Mouse (Mus musculus) thymus, adult 2 months (tissue): ENCODE measurements around the gene Gm12800. TPM values are rescaled to one million over a fixed set of nuclear protein-coding genes. Genes with fewer than 3 reads are reported as not detected.
"Not testable (repeated sequence)": the region's sequence is repeated elsewhere in the genome, so short reads cannot be mapped to it uniquely, and the experiment has no call there.

Experiments used
- DNase-seq: peaks from one replicate; pipeline ENCODE4 v3.0.0; 2021
- H3K27ac ChIP-seq: fragments of 200-500 bp; 2 replicates; pipeline ENCODE4 v1.5.1; 2012; ENCODE audit warnings: low read length, control low read depth; ENCODE audit not compliant: control insufficient read depth, insufficient read depth
- H3K27me3 ChIP-seq: fragments of 200-500 bp; 2 replicates; pipeline ENCODE4 v1.6.1; 2012; ENCODE audit warnings: mild to moderate bottlenecking, low read length, moderate library complexity, mixed read lengths; ENCODE audit not compliant: control insufficient read depth, insufficient read depth
- H3K36me3 ChIP-seq: fragments of 200-500 bp; 2 replicates; pipeline ENCODE4 v1.6.1; 2012; ENCODE audit warnings: mild to moderate bottlenecking, low read length, moderate library complexity; ENCODE audit not compliant: control insufficient read depth, insufficient read depth
- H3K4me1 ChIP-seq: fragments of 200-500 bp; replicated peaks from 2 replicates; pipeline ENCODE4 v1.6.1; 2012; ENCODE audit warnings: low read length; ENCODE audit not compliant: control insufficient read depth, insufficient read depth
- H3K4me3 ChIP-seq: fragments of 200-500 bp; 2 replicates; pipeline ENCODE4 v1.5.1; 2012; ENCODE audit warnings: mild to moderate bottlenecking, low read length, control low read depth, moderate library complexity; ENCODE audit not compliant: control insufficient read depth, insufficient read depth
- CTCF ChIP-seq: fragments of 200-500 bp; IDR thresholded peaks from 2 replicates; pipeline ENCODE4 v1.5.1; 2012; ENCODE audit warnings: mild to moderate bottlenecking, control low read depth, low read length, moderate library complexity, borderline replicate concordance; ENCODE audit not compliant: control insufficient read depth, poor library complexity, insufficient read depth; ENCODE audit errors: extremely low read depth
- POLR2A ChIP-seq: fragments of 200-500 bp; IDR thresholded peaks from 2 replicates; pipeline ENCODE4 v1.6.1; 2012; ENCODE audit warnings: mild to moderate bottlenecking, low read length, control low read depth, moderate library complexity; ENCODE audit not compliant: control insufficient read depth, poor library complexity, insufficient read depth; ENCODE audit errors: extremely low read depth
- WGBS: fragments of 180-500 bp; shearing (Covaris S2); methylation state at CpG from one replicate; pipeline ENCODE4 v1.1.7; 2018; 5-methylcytosine and 5-hydroxymethylcytosine counted together
- polyA plus RNA-seq: library from polyadenylated mRNA; depleted of rRNA; stranded (reverse); fragments of >200 nt; gene quantifications from 2 replicates; pipeline ENCODE4 v1.2.3, GENCODE M21; 2012; rRNA removed

Gene Gm12800
- not detected in 2 replicates for polyA plus RNA-seq

DNA sequence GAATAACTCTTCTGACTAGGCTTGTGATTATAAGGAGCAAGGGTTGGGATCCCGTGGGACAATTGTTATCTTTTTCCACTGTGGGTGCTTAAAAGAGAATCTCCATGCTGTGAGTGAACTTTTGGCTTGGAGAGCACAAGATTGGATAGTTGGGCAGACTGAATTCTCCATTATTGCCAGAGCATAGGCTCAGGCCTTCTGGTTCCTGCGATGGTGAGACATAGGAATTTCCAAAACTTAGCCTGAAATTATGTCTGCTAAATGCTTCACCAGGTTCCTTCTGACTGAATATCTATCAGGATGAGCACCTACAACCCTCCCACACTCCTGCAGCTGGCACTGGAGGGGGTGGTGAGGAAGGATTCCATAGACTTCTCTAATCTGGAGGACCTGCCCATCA lies at the start of gene Gm12800:
Gm12800 (plus strand) TSS at position 301 of the 400 bp plus-strand sequence.
- not testable (repeated sequence) for H3K36me3 ChIP-seq, H3K4me3 ChIP-seq, DNase-seq, H3K27ac ChIP-seq, H3K27me3 ChIP-seq, H3K4me1 ChIP-seq
- 90% methylated on average over 2 of the region's 2 CpGs for WGBS

DNA sequence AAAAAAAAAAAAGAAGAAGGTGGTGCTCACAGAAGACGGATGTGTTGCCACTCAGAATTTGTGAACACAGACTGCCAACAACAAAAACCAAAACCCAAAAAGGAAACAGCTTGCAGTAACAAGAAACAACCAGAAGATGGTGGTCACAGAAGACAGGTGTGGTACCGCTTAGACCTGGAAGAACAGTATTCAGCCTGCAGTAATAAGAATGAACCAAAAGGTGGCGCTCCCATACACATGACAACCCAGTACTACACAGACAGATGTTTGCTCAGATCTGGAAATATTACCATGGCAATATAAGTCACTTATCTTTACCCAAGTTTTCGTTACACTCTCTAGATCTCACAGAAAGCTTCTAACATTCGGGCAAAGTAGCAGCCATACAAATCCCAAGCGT lies 48.0 kb upstream of the Gm12800 start:
- H3K27me3 ChIP-seq = no peaks in the 10 kb centered on the region
- H3K36me3 ChIP-seq = no peaks in the 10 kb centered on the region
- peak; percentile 1 for DNase-seq
- TF ChIP-seq CTCF (no peak), POLR2A (no peak)
- WGBS = 48% methylated on average over 6 of the region's 6 CpGs
- H3K4me1 ChIP-seq = no peaks in the 10 kb centered on the region
- H3K27ac ChIP-seq = no peak overlapping the region
- no peak overlapping the region for H3K4me3 ChIP-seq

DNA sequence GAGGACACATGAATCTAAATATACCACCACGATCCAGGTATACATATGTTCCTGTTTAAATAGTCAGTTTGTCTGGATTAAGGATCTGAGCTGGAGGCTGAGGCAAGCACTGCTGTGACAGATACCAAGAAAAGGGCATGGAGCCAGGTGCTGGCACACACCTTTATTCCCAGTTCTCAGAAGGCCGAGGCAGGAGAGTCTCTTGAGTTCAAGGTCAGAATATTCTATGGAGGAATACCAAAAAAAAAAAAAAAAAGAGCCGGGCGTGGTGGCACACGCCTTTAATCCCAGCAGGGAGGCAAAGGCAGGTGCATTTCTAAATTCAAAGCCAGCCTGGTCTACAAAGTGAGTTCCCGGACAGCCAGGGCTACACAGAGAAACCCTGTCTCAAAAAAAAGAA lies 46.6 kb upstream of the Gm12800 start:
- WGBS = 91% methylated on average over 6 of the region's 6 CpGs
- no peak overlapping the region for H3K27ac ChIP-seq
- DNase-seq = no peak
- no peaks in the 10 kb centered on the region for H3K27me3 ChIP-seq
- TF ChIP-seq CTCF (no peak), POLR2A (no peak)
- H3K4me3 ChIP-seq = no peak overlapping the region
- H3K36me3 ChIP-seq = no peaks in the 10 kb centered on the region
- no peaks in the 10 kb centered on the region for H3K4me1 ChIP-seq

DNA sequence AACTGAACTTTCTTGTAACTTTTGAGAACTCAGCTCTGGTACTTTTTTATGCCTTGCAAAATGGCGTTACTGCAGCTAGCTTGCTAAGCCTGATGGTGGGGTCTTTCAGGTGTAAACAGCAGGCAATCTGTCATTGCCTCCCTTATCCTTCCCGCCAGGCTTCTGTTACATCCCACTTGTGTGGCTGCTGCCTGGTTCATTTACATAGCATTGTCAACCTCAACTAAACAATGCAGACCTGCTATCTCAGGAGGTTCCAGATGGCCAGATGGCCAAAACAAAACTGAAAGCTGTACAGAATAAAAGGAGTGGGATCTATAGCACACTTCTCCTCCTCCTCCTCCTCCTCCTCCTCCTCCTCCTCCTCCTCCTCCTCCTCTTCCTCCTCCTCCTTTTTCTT lies 36.9 kb upstream of the Gm12800 start:
- not testable (repeated sequence) for H3K27me3 ChIP-seq, DNase-seq, H3K4me3 ChIP-seq, H3K27ac ChIP-seq, H3K36me3 ChIP-seq, H3K4me1 ChIP-seq
- 81% methylated on average over 2 of the region's 2 CpGs for WGBS

DNA sequence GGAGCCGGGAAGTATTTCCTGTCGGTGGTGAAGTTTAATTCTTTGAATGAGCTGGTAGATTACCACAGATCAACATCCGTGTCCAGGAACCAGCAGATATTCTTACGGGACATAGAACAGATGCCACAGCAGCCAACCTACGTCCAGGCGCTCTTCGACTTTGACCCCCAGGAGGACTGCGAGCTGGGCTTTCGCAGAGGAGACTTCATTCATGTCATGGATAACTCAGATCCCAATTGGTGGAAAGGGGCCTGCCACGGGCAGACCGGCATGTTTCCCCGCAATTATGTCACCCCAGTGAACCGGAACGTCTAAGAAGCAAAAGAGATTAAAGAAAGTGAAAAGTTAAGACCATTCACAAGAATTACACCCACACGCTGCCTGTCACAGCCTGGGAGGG lies 33.2 kb upstream of the Gm12800 start:
- H3K27me3 ChIP-seq, DNase-seq, H3K27ac ChIP-seq, H3K4me3 ChIP-seq, H3K4me1 ChIP-seq, H3K36me3 ChIP-seq: not testable (repeated sequence)
- WGBS = 96% methylated on average over 15 of the region's 15 CpGs

DNA sequence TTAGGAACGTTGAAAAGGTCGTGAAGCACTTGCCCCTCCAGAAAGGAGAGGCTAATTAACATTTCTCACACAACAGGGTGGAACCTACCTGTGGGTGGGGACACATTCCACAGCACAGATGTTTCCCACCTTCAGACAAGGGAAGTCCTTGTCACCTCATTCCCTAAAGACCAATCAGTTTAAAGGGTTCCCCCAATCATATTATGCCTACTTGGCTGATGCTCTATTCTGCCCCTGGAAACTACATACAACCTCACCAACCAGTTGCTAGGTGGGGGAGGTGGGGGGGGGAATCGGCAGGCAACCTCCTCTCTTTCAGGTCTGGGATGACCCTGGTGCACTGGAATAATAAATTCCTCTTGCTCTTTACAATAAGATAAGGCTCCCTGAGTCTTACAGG lies 25.3 kb upstream of the Gm12800 start:
- Histone ChIP-seq H3K27me3 (no peaks in the 10 kb centered on the region), H3K36me3 (no peaks in the 10 kb centered on the region), H3K4me1 (no peaks in the 10 kb centered on the region), H3K4me3 (no peak overlapping the region), H3K27ac (no peak overlapping the region)
- TF ChIP-seq CTCF (no peak), POLR2A (no peak)
- 42% methylated on average over 3 of the region's 3 CpGs for WGBS
- DNase-seq = no peak

DNA sequence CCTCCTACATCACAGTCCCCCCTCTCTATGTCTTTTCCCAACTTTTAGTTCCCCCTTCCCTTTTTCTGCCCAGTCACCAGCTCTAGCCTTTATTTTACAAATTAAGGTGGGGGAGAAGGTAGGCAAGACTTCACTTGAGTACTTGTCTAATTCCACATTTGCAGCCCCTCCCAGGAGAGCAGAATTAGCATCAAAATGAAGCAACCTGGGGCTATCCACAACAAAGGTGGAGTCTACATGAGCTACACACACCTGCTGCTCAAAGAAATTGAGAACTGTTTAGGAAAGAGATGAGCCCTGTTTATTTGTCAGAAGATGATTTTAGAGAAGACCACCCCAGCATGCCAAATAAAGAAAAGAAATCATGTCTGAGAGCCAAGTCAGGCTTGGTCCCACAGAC lies 19.5 kb upstream of the Gm12800 start:
- Histone ChIP-seq H3K4me1 (no peaks in the 10 kb centered on the region), H3K36me3 (no peaks in the 10 kb centered on the region), H3K4me3 (no peak overlapping the region), H3K27ac (no peak overlapping the region), H3K27me3 (no peaks in the 10 kb centered on the region)
- no peak for DNase-seq
- TF ChIP-seq POLR2A = no peak
- no peak for TF ChIP-seq CTCF
